Mouse (Mus musculus) kidney, postnatal 0 days (tissue): ENCODE measurements at regions not wholly inside any gene's neighbourhood (a gene's known extent, or its start where the extent isn't known, plus 50 kb on each side); places are given as distances from the start of the nearest gene placed in this dataset.
"Not testable (repeated sequence)": the region's sequence is repeated elsewhere in the genome, so short reads cannot be mapped to it uniquely, and the experiment has no call there.

ENCODE experiments used
- ATAC-seq: fragments of 200-750 bp; cut with Nextera tagmentation; replicated peaks from 2 replicates; pipeline ENCODE4 v1.8.0; 2017; ENCODE audit warnings: low read depth, moderate number of reproducible peaks, moderate TSS enrichment, moderate library complexity; ENCODE audit not compliant: low FRiP score
- DNase-seq: peaks from one replicate; pipeline ENCODE4 v3.0.0-alpha.2; 2016; ENCODE audit warnings: low spot score
- H3K27ac ChIP-seq: fragments of 300-500 bp; sonication (generic); 2 replicates; pipeline ENCODE4 v1.5.1; 2014; ENCODE audit warnings: mild to moderate bottlenecking
- H3K27me3 ChIP-seq: fragments of 300-500 bp; sonication (generic); 2 replicates; pipeline ENCODE4 v1.6.1; 2014; ENCODE audit warnings: low read length, mixed read lengths; ENCODE audit not compliant: insufficient read depth
- H3K36me3 ChIP-seq: fragments of 300-500 bp; sonication (generic); 2 replicates; pipeline ENCODE4 v1.6.1; 2014; ENCODE audit warnings: low read length, mixed read lengths; ENCODE audit not compliant: insufficient read depth
- H3K4me1 ChIP-seq: fragments of 300-500 bp; sonication (generic); replicated peaks from 2 replicates; pipeline ENCODE4 v1.6.1; 2014; ENCODE audit warnings: antibody characterized with exemption, low read length, mixed read lengths; ENCODE audit not compliant: insufficient read depth
- H3K4me2 ChIP-seq: fragments of 300-500 bp; sonication (generic); 2 replicates; pipeline ENCODE4 v1.6.1; 2014; ENCODE audit warnings: mild to moderate bottlenecking, low read length, moderate library complexity, mixed read lengths
- H3K4me3 ChIP-seq: fragments of 300-500 bp; sonication (generic); replicated peaks from 2 replicates; pipeline ENCODE4 v1.5.1; 2014; ENCODE audit warnings: low read depth, low read length
- H3K9ac ChIP-seq: fragments of 300-500 bp; sonication (generic); 2 replicates; pipeline ENCODE4 v1.6.1; 2014; ENCODE audit warnings: low read depth, low read length
- H3K9me3 ChIP-seq: fragments of 300-500 bp; sonication (generic); replicated peaks from 2 replicates; pipeline ENCODE4 v1.6.1; 2016; ENCODE audit warnings: low read length, inconsistent platforms, mixed read lengths
- CTCF ChIP-seq: IDR thresholded peaks from 2 replicates; pipeline ENCODE4 v1.5.1; 2016; ENCODE audit warnings: antibody characterized with exemption, low read depth, mild to moderate bottlenecking, moderate library complexity
- WGBS: fragments of 180-500 bp; shearing (Covaris S2); extraction: QIAGEN DNeasy Blood & Tissue Kit; methylation state at CpG from one replicate; pipeline ENCODE4 v1.1.7; 2014; 5-methylcytosine and 5-hydroxymethylcytosine counted together

DNA sequence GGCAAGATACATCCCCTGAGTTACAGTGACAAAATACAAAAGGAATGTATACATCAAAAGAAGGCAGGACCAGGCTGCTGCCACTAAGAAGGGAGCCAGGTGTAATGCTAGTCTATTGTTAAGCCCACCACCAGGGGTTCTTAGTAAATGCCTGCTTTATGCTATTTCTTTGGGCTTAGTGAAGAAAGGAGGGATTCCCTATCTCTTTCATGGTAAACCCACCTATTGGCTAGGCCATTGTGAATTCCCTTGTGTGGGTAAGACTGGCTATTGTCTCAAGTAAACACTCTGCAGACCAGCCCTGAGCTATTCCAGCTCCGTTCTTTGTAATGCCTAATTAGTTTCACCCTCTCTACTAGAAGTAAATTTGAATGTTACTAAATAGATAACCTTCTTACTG lies 716.6 kb upstream of the 1700015G11Rik start:
- H3K9me3 ChIP-seq, H3K27ac ChIP-seq, H3K4me3 ChIP-seq, H3K4me2 ChIP-seq, H3K9ac ChIP-seq, H3K27me3 ChIP-seq, H3K36me3 ChIP-seq, ATAC-seq, H3K4me1 ChIP-seq, DNase-seq: not testable (repeated sequence)
- WGBS: 64% methylated on average over 1 of the region's 1 CpGs

DNA sequence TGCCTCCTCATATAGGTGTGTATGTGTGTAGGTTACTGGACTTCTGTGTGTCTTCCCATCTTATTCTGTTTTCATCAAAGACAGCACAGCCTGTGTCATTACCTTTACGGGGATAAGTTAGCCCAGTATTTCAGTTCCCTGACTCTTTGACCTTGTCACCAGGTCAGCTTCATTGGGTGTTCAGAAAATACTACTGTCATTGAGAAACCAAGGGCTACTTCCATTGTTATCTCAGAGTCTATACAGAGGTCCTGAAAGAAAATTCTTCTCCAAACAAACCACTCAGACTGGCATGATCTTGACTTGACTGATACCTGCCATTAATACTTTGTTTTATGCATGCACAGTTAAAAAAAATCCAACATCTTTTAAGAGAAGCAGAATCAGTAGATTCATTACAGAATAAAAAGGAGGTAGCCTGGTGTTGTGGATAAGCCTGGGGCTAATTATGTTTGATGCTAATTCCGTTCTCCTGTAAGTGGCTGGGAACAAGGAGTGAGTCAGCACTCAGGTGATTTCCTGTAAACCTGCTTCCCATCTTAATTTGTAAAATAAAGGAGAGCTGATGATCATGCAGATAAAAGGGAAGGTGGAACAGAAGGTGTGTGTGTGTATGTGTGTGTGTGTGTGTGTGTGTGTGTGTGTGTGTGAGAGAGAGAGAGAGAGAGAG lies 710.8 kb upstream of the 1700015G11Rik start:
- Histone ChIP-seq H3K27me3 (no peaks in the 10 kb centered on the region), H3K4me3 (no peak overlapping the region), H3K27ac (no peak overlapping the region), H3K9ac (no peak overlapping the region), H3K4me2 (no peak overlapping the region), H3K4me1 (no peaks in the 10 kb centered on the region), H3K9me3 (no peaks in the 10 kb centered on the region), H3K36me3 (no peaks in the 10 kb centered on the region)
- DNase-seq (no peak), ATAC-seq (no peak)
- WGBS: 84% methylated on average over 2 of the region's 2 CpGs
- TF ChIP-seq CTCF: no peak

DNA sequence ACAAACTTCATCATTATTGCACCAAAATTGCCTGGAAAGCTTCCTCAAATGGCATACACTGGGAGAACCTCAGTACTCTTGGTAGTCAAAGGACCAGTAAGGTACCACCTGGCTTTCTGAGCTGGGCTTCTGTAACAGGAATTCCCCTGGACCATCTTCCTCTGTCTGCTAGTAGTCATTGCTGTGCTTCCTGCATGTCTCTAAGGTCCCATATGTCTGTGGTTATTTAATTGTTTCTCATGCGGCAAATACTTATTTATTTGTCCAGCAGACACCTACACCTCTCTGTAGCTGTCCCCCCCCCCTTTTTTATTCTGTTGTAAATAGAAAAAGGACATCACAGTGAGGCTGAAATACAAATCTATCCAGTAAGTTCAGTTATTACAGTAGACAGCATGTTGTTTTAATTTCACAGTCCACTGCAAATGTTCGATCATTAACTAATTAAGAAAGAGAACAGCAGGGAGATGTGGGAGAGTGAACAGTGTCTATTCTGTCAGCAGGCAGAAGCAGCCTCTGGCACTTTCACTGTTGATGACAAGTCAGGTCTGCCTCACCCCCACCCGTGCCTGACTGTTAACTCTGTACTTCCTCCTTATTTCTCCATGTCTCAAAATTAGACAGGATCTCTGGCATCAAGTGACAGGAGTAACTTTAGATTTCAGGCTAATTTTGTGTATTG lies 687.1 kb upstream of the 1700015G11Rik start:
- no peaks in the 10 kb centered on the region for H3K27me3 ChIP-seq
- no peak overlapping the region for H3K4me2 ChIP-seq
- TF ChIP-seq CTCF: no peak
- ATAC-seq (no peak), DNase-seq (no peak)
- no peak overlapping the region for H3K27ac ChIP-seq
- no peaks in the 10 kb centered on the region for H3K4me1 ChIP-seq
- H3K4me3 ChIP-seq: no peak overlapping the region
- H3K36me3 ChIP-seq: no peaks in the 10 kb centered on the region
- H3K9ac ChIP-seq: no peak overlapping the region
- WGBS: 48% methylated on average over 3 of the region's 3 CpGs
- no peaks in the 10 kb centered on the region for H3K9me3 ChIP-seq

DNA sequence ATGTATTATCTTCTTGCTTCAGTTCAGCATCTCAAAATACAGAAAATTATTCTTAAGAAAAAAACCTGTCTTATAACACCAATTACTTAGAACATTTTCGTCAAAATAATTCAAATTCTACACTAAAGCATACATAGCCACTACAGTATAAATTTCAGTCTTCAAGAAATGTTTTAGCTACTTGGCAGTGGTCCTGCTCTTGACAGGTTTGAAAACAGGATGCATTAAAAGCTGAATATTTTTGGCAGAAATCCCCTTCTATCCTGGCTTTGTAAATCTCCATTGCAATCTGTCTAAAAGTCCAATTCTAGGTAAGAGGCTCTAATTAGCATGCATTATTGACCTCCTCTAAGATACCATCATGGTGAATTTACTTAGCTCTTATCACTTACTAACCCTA lies 652.8 kb upstream of the 1700015G11Rik start:
- Histone ChIP-seq H3K9me3 (no peaks in the 10 kb centered on the region), H3K4me2 (no peak overlapping the region), H3K9ac (no peak overlapping the region), H3K4me1 (no peaks in the 10 kb centered on the region), H3K27ac (no peak overlapping the region), H3K27me3 (no peaks in the 10 kb centered on the region), H3K4me3 (no peak overlapping the region), H3K36me3 (no peaks in the 10 kb centered on the region)
- DNase-seq (peak; percentile 16), ATAC-seq (no peak)
- no peak for TF ChIP-seq CTCF
- 60% methylated on average over 1 of the region's 1 CpGs for WGBS
